In the genomic region with DNA sequence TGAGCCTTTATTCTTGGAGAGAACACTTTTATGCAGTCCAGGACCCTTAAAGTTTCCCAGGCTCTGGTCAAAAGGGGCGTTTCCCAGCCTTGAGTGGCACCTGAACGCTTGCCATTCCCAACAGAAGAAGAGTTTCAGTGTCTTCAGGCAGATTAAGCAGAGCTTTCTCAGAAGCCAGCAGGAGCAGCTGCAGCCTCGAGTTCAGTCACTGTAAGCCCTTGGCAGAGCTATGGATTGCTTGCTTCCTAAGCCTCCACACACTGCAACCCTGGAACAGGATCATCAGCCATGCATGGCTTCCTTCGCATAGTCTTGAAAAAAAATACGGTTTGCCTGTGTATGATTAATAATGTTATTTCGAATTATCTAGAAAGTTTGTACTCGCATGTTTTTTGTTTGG, we compare ENCODE assay signal across 15 mouse cellular contexts. TPM values are rescaled to one million over a fixed set of nuclear protein-coding genes. Genes with fewer than 3 reads are reported as not detected.
A peak's percentile ranks its signal among the peaks of the same experiment; 100 is the strongest.
DNase-seq lines count a peak whose midpoint lies in the region; ATAC-seq lines count a peak whose summit lies in the region.
"Had no signal": no experiment of that assay in that cellular context is flagged by ENCODE, and none has a peak within 500 bp of the region (broad histone marks: within the 10 kb centered on the region; RNA-seq: fewer than 3 reads in every experiment).

No protein-coding gene starts in this region.

- DNase-seq in frontal cortex, postnatal 25 days (ENCODE audit: low spot score in 2 of 2), result no peak
- DNase-seq in kidney, postnatal 4 days, result peak; percentile 27 to 29
- DNase-seq in kidney, postnatal 25 days, result no peak
- peak; percentile 63 for DNase-seq in midbrain, embryonic 14.5 days
- no peak for DNase-seq in urinary bladder, adult 18-20 months (ENCODE audit: low spot score in 2 of 2)
- DNase-seq in cerebellum, postnatal 25 days, result no peak
- DNase-seq: heart, postnatal 4 days; kidney, adult 9 months; liver, embryonic 13.5 days; lung, postnatal 10 days; right cerebral cortex, postnatal 4 days had no signal

- H3K9ac ChIP-seq in forebrain, embryonic 15.5 days (replicated peaks), result no peak overlapping the region
- H3K9ac ChIP-seq in midbrain, embryonic 14.5 days (replicated peaks; ENCODE audit: low read length), result no peak overlapping the region
- H3K9ac ChIP-seq: embryonic facial prominence, embryonic 13.5 days; heart, embryonic 13.5 days; liver, embryonic 13.5 days had no signal

- no peaks in the 10 kb centered on the region for H3K9me3 ChIP-seq in forebrain, embryonic 15.5 days
- H3K9me3 ChIP-seq in midbrain, embryonic 14.5 days (ENCODE audit: control insufficient read depth, low read length), result peaks cover 3% of the 10 kb centered on the region; the same call in 1 of the 2 replicates
- H3K9me3 ChIP-seq: embryonic facial prominence, embryonic 13.5 days; heart, embryonic 13.5 days; liver, embryonic 13.5 days had no signal

- no peaks in the 10 kb centered on the region for H3K27me3 ChIP-seq in forebrain, embryonic 15.5 days
- no peaks in the 10 kb centered on the region for H3K27me3 ChIP-seq in midbrain, embryonic 14.5 days (ENCODE audit: control insufficient read depth, insufficient read depth, low read length)
- H3K27me3 ChIP-seq: embryonic facial prominence, embryonic 13.5 days; heart, embryonic 13.5 days; liver, embryonic 13.5 days had no signal

- no peak overlapping the region for H3K4me3 ChIP-seq in forebrain, embryonic 15.5 days
- H3K4me3 ChIP-seq in midbrain, embryonic 14.5 days (replicated peaks; ENCODE audit: low read depth, low read length), result no peak overlapping the region
- H3K4me3 ChIP-seq: embryonic facial prominence, embryonic 13.5 days; heart, embryonic 13.5 days; liver, embryonic 13.5 days had no signal

- no peaks in the 10 kb centered on the region for H3K36me3 ChIP-seq in forebrain, embryonic 15.5 days
- no peaks in the 10 kb centered on the region for H3K36me3 ChIP-seq in midbrain, embryonic 14.5 days (ENCODE audit: control insufficient read depth, insufficient read depth, low read length)
- H3K36me3 ChIP-seq: embryonic facial prominence, embryonic 13.5 days; heart, embryonic 13.5 days; liver, embryonic 13.5 days had no signal

- ATAC-seq in frontal cortex, adult (ENCODE audit: low TSS enrichment), result peak; percentile 55; the same call in 1 of the 2 replicates
- ATAC-seq in forebrain, embryonic 15.5 days (replicated peaks), result peak; percentile 90
- ATAC-seq in midbrain, embryonic 14.5 days (ENCODE audit: low FRiP score, low TSS enrichment), result no peak

- H3K4me2 ChIP-seq in forebrain, embryonic 15.5 days (replicated peaks), result no peak overlapping the region
- H3K4me2 ChIP-seq in midbrain, embryonic 14.5 days (ENCODE audit: low read length), result no peak overlapping the region
- H3K4me2 ChIP-seq: embryonic facial prominence, embryonic 13.5 days; heart, embryonic 13.5 days; liver, embryonic 13.5 days had no signal

- H3K4me1 ChIP-seq in forebrain, embryonic 15.5 days, result peaks cover 14% of the 10 kb centered on the region
- 0 out of 2 replicates have a peak, but pooled peaks cover 5% of the 10 kb centered on the region for H3K4me1 ChIP-seq in midbrain, embryonic 14.5 days (ENCODE audit: control insufficient read depth, insufficient read depth, low read length)
- H3K4me1 ChIP-seq: liver, embryonic 13.5 days had no signal

- peak overlapping the region; percentile 67 for H3K27ac ChIP-seq in forebrain, embryonic 15.5 days (replicated peaks)
- no peak overlapping the region for H3K27ac ChIP-seq in midbrain, embryonic 14.5 days (replicated peaks; ENCODE audit: low read depth, low read length)
- H3K27ac ChIP-seq: embryonic facial prominence, embryonic 13.5 days; heart, embryonic 13.5 days; liver, embryonic 13.5 days had no signal

- WGBS in forebrain, embryonic 15.5 days, result 39% methylated on average over 7 of the region's 7 CpGs
- WGBS in midbrain, embryonic 14.5 days, result 45% methylated on average over 7 of the region's 7 CpGs

RNA-seq across cellular contexts. Expression of a gene that starts 14.1 kb away (rescaled TPM):
- polyA plus RNA-seq in forebrain, embryonic 15.5 days (2015; fragmentation: Nextera tagmentation; extraction: Ambion mirVana), result 52.3 and 54.2 TPM in 2 replicates
- polyA plus RNA-seq in midbrain, embryonic 14.5 days (2014; fragmentation: Nextera tagmentation; extraction: Ambion mirVana), result 63.4 and 72.2 TPM in 2 replicates

Comparison
In these comparisons a context has a peak if more than half of its experiments do, and no peak if none do; other contexts are left out.
1. DNase-seq: peak in kidney, postnatal 4 days (2 of 2) and midbrain, embryonic 14.5 days (single experiment); none in frontal cortex, postnatal 25 days (0 of 2), kidney, postnatal 25 days (0 of 2), urinary bladder, adult 18-20 months (0 of 2) and cerebellum, postnatal 25 days (0 of 2).